Mouse (Mus musculus): Measurements from ENCODE around the gene Nav1.

- TF ChIP-seq POLR2A (IDR thresholded peaks at IDR 0.05; ENCODE audit: insufficient read depth, low read depth, low read length) (no peak), CTCF (IDR thresholded peaks at IDR 0.05; ENCODE audit: insufficient read depth, low read depth, low read length) (no peak)
Measured at GRCm38 (mm10) chr1:135514913-135515632, 92.0 kb downstream of the Nav1 start.
